Mouse (Mus musculus) kidney, adult 2 months (tissue): ENCODE data around the gene Slc15a4.

ENCODE experiments used
- CTCF ChIP-seq: fragments of 200-500 bp; conservative IDR thresholded peaks from 2 replicates; pipeline ENCODE4 v1.5.1; 2011; ENCODE audit warnings: low read depth, mild to moderate bottlenecking, control low read depth, low read length, moderate library complexity, mixed read lengths; ENCODE audit not compliant: insufficient read depth, insufficient read length
- POLR2A ChIP-seq: fragments of 200-500 bp; IDR thresholded peaks from one replicate; pipeline ENCODE4 v1.6.1; 2011; ENCODE audit warnings: low read depth, low read length, control low read depth

DNA sequence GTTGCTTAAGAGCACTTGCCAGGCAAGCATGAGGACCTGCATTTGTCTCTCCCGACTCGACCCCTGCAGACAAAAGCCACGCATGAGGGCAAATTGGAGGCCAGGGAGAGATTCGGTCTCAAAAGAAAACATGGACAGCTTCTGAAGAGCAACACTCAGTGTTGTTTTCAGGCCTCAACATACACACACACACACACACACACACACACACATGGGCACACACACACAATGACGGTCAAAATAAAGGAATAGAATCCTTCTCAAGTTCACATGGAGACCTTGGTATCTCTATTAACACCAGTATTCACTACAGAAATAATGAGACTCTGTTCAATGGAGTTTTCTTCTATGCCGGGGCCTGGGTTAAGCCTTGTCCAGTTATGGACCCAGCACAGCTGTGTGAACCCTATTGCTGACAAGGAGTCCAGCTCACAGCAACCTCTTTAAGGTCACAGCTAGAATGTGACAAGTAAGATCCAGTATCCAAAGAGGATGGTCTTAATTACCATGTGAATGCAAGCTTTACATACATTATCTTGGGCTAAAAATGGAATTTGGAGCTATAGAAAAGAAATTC is 65.4 kb downstream of the Slc15a4 start:
- TF ChIP-seq CTCF, result no peak
- TF ChIP-seq POLR2A, result no peak
